Mouse (Mus musculus) midbrain, embryonic 16.5 days (tissue): ENCODE measurements around the gene Npas2. TPM values are rescaled to one million over a fixed set of nuclear protein-coding genes. Genes with fewer than 3 reads are reported as not detected.

Experiments
- ATAC-seq: fragments of 200-750 bp; cut with Nextera tagmentation; 2 replicates; pipeline ENCODE4 v1.8.0; 2017; ENCODE audit warnings: moderate TSS enrichment
- H3K27ac ChIP-seq: fragments of 300-500 bp; sonication (generic); 2 replicates; pipeline ENCODE4 v1.5.1; 2014; ENCODE audit warnings: mild to moderate bottlenecking, low read length, mixed read lengths
- H3K27me3 ChIP-seq: fragments of 300-500 bp; sonication (generic); 2 replicates; pipeline ENCODE4 v1.6.1; 2014; ENCODE audit warnings: low read depth, low read length, mixed read lengths; ENCODE audit not compliant: control insufficient read depth, insufficient read depth
- H3K36me3 ChIP-seq: fragments of 300-500 bp; sonication (generic); 2 replicates; pipeline ENCODE4 v1.6.1; 2014; ENCODE audit warnings: mild to moderate bottlenecking, low read length, moderate library complexity, mixed read lengths; ENCODE audit not compliant: control insufficient read depth, insufficient read depth
- H3K4me1 ChIP-seq: fragments of 300-500 bp; sonication (generic); 2 replicates; pipeline ENCODE4 v1.6.1; 2014; ENCODE audit warnings: mild to moderate bottlenecking, low read length, mixed read lengths; ENCODE audit not compliant: control insufficient read depth, insufficient read depth
- H3K4me2 ChIP-seq: fragments of 300-500 bp; sonication (generic); 2 replicates; pipeline ENCODE4 v1.6.1; 2014; ENCODE audit warnings: mild to moderate bottlenecking, low read length, mixed read lengths
- H3K4me3 ChIP-seq: fragments of 300-500 bp; sonication (generic); 2 replicates; pipeline ENCODE4 v1.5.1; 2014; ENCODE audit warnings: low read depth, mild to moderate bottlenecking, low read length, moderate library complexity, mixed read lengths
- H3K9ac ChIP-seq: fragments of 300-500 bp; sonication (generic); 2 replicates; pipeline ENCODE4 v1.6.1; 2014; ENCODE audit warnings: low read depth, low read length, mixed read lengths
- H3K9me3 ChIP-seq: fragments of 300-500 bp; sonication (generic); replicated peaks from 2 replicates; pipeline ENCODE4 v1.6.1; 2014; ENCODE audit warnings: mild to moderate bottlenecking, low read length, mixed read lengths; ENCODE audit not compliant: control insufficient read depth, poor library complexity, severe bottlenecking
- WGBS: fragments of 180-500 bp; shearing (Covaris S2); extraction: QIAGEN DNeasy Blood & Tissue Kit; methylation state at CpG from one replicate; pipeline ENCODE4 v1.1.7; 2014; 5-methylcytosine and 5-hydroxymethylcytosine counted together
- polyA plus RNA-seq: library from polyadenylated mRNA; unstranded; fragments of >200 nt; fragmentation: Nextera tagmentation; extraction: Ambion mirVana; gene quantifications from 2 replicates; pipeline ENCODE4 v1.2.1, GENCODE M21; 2015

Npas2 gene
- polyA plus RNA-seq, 1 experiment from 2014 or later = 0.54 TPM

DNA sequence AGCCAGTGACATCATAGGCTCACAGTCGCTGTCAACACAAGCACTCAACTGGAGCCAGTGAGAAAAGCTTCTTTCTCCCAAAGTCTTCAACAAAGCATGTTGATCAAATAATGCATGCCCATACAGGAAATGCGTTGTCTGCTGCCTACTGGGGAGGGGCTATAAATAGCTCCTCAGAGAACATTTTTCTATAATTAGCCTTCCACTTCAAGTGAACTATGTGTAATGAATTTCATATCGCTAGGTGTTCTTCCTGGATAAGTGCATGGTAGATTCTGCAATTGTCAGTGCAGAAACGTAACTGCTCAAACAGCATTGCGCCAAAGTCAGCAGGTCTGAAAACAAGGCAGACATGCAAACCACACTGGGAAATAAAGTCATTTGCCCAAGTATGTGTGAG, 7.7 kb upstream of the Npas2 start:
- no peak overlapping the region for H3K27ac ChIP-seq
- no peaks in the 10 kb centered on the region for H3K9me3 ChIP-seq
- 80% methylated on average over 5 of the region's 5 CpGs for WGBS
- no peaks in the 10 kb centered on the region for H3K27me3 ChIP-seq
- no peaks in the 10 kb centered on the region for H3K4me1 ChIP-seq
- no peak overlapping the region for H3K4me3 ChIP-seq
- no peak for ATAC-seq
- no peak overlapping the region for H3K4me2 ChIP-seq
- no peaks in the 10 kb centered on the region for H3K36me3 ChIP-seq
- no peak overlapping the region for H3K9ac ChIP-seq

DNA sequence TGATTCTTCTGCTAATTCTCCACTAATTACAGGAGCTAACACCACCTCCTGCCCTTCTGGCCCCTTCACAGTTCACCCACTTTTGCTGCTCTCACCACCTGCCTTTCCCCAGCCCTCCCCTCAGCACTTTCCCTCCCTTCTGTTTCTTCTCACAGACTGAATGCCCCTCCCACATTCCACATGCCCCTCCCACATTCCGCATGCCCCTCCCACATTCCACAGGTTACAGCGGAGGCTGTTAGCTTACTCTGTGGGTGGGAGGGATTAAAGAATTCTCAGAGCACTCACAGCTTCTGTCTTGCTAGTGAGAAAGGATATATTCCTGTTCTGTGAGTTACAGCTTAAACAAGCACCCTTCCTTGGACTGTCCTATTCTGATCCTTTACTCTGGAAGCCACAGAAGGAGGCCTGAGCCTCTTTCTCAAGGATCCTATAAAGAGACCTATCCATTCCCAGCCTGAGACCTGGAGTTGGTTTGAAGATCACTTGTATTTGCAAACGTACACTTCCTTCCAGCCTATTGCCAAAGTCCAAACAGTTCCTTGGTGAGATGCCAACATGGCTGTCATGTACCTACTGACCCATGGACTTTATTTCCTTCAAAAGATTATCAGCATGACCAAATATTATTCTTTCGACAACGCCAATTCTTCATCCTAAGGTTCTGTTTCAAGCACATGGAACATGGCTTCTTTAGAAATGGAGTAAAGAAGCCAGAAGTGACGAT, 6.7 kb upstream of the Npas2 start:
- 59% methylated on average over 6 of the region's 6 CpGs for WGBS
- Histone ChIP-seq H3K4me2 (no peak overlapping the region), H3K36me3 (no peaks in the 10 kb centered on the region), H3K9me3 (no peaks in the 10 kb centered on the region), H3K27ac (no peak overlapping the region), H3K27me3 (peaks cover 4% of the 10 kb centered on the region; the same call in 1 of the 2 replicates), H3K4me1 (no peaks in the 10 kb centered on the region), H3K9ac (no peak overlapping the region), H3K4me3 (no peak overlapping the region)
- ATAC-seq = no peak

DNA sequence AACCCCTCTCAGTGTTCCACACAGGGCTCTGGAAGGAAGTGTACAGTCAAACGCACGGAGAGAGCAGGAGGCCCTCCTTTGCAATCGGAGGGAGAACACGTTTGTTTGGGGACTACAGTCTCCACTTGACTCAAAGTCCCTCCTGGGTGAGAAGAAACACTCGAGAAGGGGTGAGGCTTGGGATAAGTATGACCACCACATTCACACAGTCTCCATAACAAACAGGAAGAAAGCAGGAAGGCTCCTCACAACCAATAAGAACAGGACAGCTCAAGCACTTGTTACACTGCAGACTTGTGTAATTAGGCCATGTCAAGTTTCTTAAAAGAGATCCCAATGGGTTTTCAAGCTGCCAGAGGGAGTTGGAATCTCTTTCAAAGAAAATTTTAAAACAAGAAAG, 2.4 kb upstream of the Npas2 start:
- Histone ChIP-seq H3K36me3 (no peaks in the 10 kb centered on the region), H3K27me3 (peaks cover 21% of the 10 kb centered on the region), H3K4me2 (no peak overlapping the region), H3K9ac (no peak overlapping the region), H3K9me3 (no peaks in the 10 kb centered on the region), H3K27ac (no peak overlapping the region), H3K4me1 (peaks cover 18% of the 10 kb centered on the region), H3K4me3 (no peak overlapping the region)
- 72% methylated on average over 5 of the region's 5 CpGs for WGBS
- no peak for ATAC-seq

DNA sequence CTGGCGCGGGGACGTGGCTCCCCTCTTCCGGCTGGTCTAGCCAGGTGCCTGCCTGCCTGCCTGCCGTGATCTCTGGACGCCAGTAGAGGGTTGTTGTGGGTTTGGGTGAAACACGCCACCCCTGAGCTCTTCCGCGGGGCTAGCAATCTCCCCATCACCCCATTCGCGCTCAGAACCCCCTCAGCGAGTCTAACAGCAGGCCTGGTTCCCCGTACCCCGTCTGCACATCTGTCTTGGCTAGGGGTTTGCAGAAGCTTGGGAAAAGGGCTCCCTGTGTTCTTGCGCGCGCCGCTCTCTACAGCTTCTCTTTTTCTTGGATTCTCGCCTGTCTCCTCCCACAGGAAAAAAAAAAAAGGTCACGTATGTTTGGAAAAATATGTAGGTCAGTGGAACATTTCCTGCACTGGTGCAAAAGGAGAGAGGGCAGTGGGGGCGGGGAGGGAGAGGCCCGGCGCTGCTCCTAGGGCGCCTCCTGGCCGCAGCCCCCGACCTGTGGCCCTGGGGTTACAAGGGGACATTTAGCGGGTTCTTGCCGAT, 1.0 kb upstream of the Npas2 start:
- peaks cover 21% of the 10 kb centered on the region for H3K4me1 ChIP-seq
- no peaks in the 10 kb centered on the region for H3K36me3 ChIP-seq
- no peaks in the 10 kb centered on the region for H3K9me3 ChIP-seq
- WGBS = 2% methylated on average over 28 of the region's 28 CpGs
- peak overlapping the region; percentile 78 for H3K4me3 ChIP-seq
- H3K27ac ChIP-seq = no peak overlapping the region
- peaks cover 27% of the 10 kb centered on the region for H3K27me3 ChIP-seq
- peak overlapping the region; percentile 100 for H3K4me2 ChIP-seq
- peak overlapping the region; percentile 78 for H3K9ac ChIP-seq
- ATAC-seq = peak; percentile 49

DNA sequence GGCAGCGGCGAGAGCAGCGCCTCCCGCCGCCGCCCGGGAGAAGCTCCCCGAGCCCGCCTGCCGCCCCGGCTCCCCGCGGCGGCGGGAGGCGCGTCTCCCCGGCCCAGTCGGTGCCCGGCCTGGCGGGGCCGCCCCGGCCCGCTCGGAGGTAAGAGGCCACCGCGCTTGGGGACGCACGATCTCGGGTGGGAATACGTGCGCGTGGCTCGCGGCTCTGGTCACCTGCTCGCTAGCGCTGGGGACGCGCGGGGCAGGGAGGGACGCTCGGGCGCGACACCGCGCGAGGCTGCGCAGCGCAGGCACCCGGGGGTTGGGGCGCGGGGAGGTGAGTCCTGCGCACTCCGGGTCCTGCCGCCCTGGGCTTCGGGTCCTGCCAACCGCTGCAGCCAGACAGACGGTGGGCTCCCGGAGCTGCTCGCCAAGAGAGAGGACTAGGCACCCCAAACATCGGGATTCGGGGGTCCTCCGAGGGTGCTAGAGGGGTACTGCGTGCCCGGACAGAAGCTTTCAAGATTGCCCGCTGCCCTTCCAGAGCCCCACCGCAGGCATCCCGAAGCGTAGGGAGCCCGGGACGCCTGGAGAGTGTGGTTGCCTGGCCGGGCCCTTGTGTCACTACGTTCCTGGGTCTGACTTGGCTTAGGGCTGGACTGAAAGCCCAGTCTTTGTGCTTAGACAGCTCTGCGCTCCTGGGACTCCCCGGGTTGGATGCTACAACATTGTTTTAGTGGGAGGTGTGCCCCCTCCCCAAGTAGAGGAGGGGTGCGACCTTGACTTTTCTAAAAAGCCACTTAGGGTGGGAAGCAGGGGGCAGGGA, 538 bp downstream of the Npas2 start:
- 0 out of 2 replicates have a peak overlapping the region, but pooled peaks have one; percentile 17 for H3K27ac ChIP-seq

DNA sequence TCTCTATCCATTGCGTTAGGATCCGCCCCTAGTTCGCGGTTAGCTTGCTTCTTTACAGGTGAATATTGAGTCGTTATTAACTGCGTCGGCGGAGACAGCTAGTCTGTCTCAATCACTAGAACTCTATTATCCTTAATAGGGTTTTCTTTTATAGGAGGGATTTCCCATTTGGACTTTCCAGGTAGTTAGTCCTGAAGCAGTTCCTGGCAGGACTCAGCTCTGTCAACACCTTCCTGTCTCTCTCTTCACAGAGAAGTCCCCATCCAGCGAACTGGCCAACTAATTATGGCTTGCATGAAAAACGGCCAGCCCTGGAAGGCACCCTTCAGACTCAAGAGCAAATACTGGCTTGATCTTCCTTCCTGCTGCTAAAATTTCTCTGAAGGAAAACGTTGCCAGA, 1.4 kb downstream of the Npas2 start:
- Histone ChIP-seq H3K4me1 (peaks cover 21% of the 10 kb centered on the region), H3K27me3 (peaks cover 27% of the 10 kb centered on the region), H3K9ac (no peak overlapping the region), H3K36me3 (no peaks in the 10 kb centered on the region), H3K9me3 (no peaks in the 10 kb centered on the region), H3K4me3 (peak overlapping the region; percentile 78), H3K4me2 (peak overlapping the region; percentile 100), H3K27ac (no peak overlapping the region)
- ATAC-seq = no peak
- 4% methylated on average over 11 of the region's 11 CpGs for WGBS

More for the DNA sequence above, 538 bp downstream of the Npas2 start:
- peaks cover 21% of the 10 kb centered on the region for H3K4me1 ChIP-seq
- peak overlapping the region; percentile 78 for H3K9ac ChIP-seq
- H3K27me3 ChIP-seq = peaks cover 27% of the 10 kb centered on the region
- peak overlapping the region; percentile 78 for H3K4me3 ChIP-seq
- no peaks in the 10 kb centered on the region for H3K9me3 ChIP-seq
- ATAC-seq = peak; percentile 80
- under 1% methylated on average over 51 of the region's 76 CpGs for WGBS
- H3K36me3 ChIP-seq = no peaks in the 10 kb centered on the region
- H3K4me2 ChIP-seq = peak overlapping the region; percentile 100

DNA sequence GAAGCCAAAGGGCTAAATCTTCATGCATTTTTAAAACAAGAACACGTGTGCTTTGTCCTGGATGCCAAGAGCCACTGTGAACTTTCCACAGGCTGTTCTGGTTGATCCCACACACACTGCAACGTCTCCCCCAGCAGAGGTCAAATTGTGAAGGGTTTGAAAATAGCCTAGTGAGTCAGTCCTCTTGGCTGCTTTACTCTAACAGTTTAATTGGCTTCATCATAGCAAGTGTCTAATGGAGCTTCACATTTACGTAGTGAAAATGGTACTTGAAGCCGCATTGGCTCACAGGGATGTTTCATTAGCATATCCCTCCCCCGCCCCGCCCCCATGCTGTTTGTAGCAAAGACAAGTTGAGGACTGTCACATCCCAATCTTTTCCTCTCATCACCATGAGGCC, 2.6 kb downstream of the Npas2 start:
- H3K36me3 ChIP-seq = no peaks in the 10 kb centered on the region
- H3K4me2 ChIP-seq = no peak overlapping the region
- no peaks in the 10 kb centered on the region for H3K9me3 ChIP-seq
- peaks cover 21% of the 10 kb centered on the region for H3K4me1 ChIP-seq
- H3K27ac ChIP-seq = no peak overlapping the region
- peaks cover 24% of the 10 kb centered on the region for H3K27me3 ChIP-seq
- H3K9ac ChIP-seq = no peak overlapping the region
- H3K4me3 ChIP-seq = no peak overlapping the region
- WGBS = 38% methylated on average over 6 of the region's 6 CpGs
- ATAC-seq = no peak

DNA sequence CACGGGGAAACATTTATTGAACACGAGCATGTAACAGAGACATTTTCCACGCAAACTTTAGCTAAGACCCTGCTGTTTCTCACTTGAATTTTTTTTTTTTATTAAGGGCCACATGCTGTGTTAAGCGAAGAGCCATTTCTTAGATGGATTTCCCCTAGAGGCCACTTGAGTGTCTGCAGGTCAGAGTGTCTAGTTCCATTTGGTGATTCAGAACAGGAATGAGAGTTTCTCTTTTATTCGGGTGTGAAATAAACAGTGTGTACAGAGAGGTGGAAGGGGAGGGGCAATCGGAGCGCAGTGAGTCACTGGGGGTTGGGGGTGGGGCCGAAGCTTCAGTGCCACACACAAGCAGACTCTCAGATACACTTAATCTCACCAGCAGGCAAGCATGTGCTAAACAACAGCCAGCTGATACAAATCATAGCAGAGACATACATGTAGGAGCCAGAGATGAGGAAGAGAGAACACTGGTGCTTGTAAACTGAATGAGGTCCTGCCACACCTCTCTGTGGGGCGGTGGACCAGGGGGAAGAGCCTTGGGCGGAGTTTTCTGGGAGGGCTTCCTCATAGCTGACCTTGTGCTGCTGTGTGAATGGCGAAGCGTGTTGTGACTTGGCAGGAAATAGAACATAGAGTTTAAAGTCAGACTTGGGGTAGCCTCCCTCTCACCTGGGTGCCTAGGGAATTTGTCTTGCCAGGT, 3.3 kb downstream of the Npas2 start:
- no peak overlapping the region for H3K4me3 ChIP-seq
- H3K4me2 ChIP-seq = no peak overlapping the region
- peaks cover 23% of the 10 kb centered on the region for H3K27me3 ChIP-seq
- H3K4me1 ChIP-seq = peaks cover 21% of the 10 kb centered on the region
- H3K27ac ChIP-seq = no peak overlapping the region
- no peak for ATAC-seq
- WGBS = 54% methylated on average over 12 of the region's 12 CpGs
- no peaks in the 10 kb centered on the region for H3K36me3 ChIP-seq
- H3K9ac ChIP-seq = no peak overlapping the region
- H3K9me3 ChIP-seq = no peaks in the 10 kb centered on the region
